Mouse (Mus musculus) bone marrow, adult 2 months (tissue): ENCODE data around the gene Sox12.

Source experiments
- CTCF ChIP-seq: fragments of 200-500 bp; IDR thresholded peaks from 2 replicates; pipeline ENCODE4 v1.5.1; 2011; ENCODE audit warnings: low read length, control low read depth; ENCODE audit not compliant: control insufficient read depth, insufficient read depth
- POLR2A ChIP-seq: fragments of 200-500 bp; IDR thresholded peaks from 2 replicates; pipeline ENCODE4 v1.6.1; 2011; ENCODE audit warnings: low read depth, mild to moderate bottlenecking, control low read depth, low read length, borderline replicate concordance; ENCODE audit not compliant: control insufficient read depth

GRCm38 (mm10) chr2:152345393-152345792 lies 52.5 kb downstream of the Sox12 start:
- no peak for TF ChIP-seq CTCF
- no peak for TF ChIP-seq POLR2A
